Mouse (Mus musculus): Measurements from ENCODE around the gene Zdhhc17.

GRCm38 (mm10) chr10:111011226-111011765 lies 1.4 kb upstream of the Zdhhc17 start:
- no peak for TF ChIP-seq CTCF (IDR thresholded peaks at IDR 0.05)
- TF ChIP-seq EP300 (IDR thresholded peaks at IDR 0.05): no peak

All from lung, postnatal 0 days (tissue).